Mouse (Mus musculus) heart, adult 8-10 months (tissue): ENCODE measurements around the gene D17H6S53E. TPM values are rescaled to one million over a fixed set of nuclear protein-coding genes. Genes with fewer than 3 reads are reported as not detected.
"Not testable (repeated sequence)": the region's sequence is repeated elsewhere in the genome, so short reads cannot be mapped to it uniquely, and the experiment has no call there.

Experiments used
- DNase-seq: peaks from one replicate; pipeline ENCODE4 v3.0.0; 2022; ENCODE audit warnings: low spot score
- total RNA-seq, 4 experiments: library from RNA; stranded (reverse); gene quantifications; 2 replicates each; pipeline ENCODE4 v1.2.4; 2022

Gene D17H6S53E
- total RNA-seq, 4 experiments from 2014 or later = 27.8 to 33.4 (median 30.3) TPM

DNA sequence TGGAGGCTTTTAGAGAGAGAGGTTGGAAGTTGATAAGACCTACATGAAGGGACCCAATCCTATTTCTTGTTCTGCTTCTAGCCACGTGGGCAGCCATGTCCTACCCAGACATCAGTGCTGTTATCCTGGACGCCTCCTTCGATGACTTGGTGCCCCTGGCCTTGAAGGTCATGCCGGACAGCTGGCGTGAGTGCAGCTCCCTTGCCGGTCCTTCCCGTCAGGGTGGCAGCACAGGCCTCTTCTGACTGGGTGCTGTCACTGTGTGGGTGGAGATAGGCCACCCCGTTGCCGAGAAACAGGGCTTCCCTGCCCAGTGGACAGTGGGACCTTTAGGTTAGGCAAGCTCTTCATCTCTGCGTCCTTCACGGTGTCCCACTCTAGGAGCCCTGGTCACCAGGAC, 25.0 kb upstream of the D17H6S53E start:
- no peak for DNase-seq

DNA sequence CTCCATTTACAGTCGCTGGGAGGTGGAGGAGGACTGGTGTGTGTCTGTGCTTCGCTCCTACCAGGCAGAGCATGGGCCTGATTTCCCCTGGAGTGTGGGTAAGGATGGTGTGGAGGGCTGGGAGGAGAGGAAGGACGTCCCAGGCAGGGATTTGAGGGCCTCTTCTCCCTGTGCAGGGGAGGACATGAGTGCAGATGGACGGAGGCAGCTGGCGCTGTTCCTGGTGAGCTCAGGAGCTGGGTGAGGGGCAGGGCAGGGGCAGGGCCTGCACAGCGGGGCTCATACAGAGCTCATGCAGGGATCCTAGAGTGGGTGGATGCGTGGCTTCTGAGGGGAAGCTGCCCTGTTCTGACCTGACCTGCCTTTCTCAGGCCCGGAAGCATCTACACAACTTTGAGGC, 23.9 kb upstream of the D17H6S53E start:
- DNase-seq = no peak

DNA sequence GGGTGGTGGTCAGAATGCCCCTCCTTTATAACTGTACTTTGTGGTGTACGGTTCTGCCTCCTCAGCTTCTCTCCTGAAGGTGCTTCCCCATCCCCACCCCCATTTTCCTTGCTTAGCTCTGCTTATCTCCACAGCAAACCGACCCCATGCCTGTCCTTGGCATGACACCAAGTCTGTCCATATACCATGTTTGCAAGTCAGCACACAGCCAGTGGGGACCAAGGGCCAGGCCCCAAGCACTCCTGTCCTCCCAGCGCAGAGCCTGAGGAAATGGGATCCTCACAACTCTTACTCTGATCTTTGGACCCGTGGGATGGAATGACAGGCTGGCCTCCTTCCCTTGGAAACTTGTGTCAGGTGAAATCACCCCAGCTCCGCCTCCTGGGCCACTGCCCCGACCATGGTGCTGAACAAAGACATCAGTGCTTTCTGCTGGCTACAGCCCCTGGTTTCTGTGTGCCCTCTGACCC, 22.9 kb upstream of the D17H6S53E start:
- no peak for DNase-seq

DNA sequence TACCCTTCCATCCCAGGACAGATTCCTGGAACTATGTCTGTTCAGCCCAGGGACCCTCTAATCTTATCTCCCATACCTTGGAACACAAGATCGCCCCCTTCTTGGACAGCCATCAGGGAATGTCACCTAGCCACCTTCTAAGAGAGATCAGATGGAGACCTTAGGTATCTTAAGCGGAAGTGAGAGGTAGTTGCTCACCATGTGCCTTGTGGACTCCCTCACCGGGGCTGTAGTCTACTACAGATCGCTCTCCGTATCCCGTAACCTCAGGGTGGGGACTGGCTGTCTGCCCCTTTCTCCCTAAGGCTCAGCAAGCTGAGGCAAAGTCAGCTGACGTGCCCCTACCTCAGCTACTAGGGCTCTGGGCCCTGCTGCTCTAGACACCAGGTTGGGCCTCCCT, 22.1 kb upstream of the D17H6S53E start:
- no peak for DNase-seq

DNA sequence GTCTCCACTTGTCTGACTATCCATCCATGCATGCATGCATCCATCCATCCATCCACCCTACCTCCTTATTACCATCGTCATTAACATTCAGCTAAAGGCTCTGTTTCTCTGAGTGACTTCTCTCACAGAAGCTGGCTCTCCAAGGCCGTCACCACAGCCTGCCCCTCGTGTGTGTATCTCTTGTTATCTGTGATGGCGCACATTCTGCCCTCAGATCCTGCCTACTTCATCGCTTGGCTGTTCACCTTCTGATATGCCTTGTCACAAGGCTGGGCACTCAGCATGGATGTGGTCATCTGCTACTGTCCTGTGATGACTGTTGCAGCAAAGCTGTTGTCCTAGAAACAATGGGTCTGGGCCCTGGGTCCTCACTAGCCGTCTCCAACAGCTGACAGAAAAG, 21.4 kb upstream of the D17H6S53E start:
- no peak for DNase-seq

DNA sequence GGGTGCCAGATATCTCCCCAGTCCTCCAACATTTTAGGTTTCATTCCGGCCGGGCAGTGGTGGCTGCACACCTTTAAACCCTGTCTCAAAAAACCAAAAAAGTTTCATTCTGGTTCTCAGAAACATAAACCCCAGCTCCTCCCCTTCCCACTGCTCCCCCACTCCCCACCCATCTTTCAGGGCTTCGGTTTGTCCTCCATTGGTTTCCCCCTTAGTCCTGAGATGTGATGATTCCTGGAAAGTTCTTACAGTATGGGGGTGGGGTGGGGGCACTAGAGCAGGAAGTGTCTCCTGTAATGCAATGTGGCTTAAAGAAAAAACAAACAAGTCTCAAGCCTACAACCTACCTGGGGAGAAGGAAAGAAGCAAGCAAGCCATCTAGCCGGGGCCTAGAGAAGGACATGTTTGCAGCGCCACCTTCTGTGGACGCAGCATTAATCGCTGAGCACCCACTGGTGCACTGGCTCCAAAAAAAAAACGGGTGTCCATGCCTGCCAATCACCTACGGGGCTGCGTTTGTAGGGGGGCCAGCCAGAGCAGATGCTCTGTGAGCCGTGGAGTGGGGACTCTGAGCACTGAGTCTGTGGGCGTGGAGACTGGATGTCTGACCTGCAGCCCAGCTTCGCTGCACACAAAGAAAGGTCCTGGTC, 20.3 kb upstream of the D17H6S53E start:
- DNase-seq = no peak

DNA sequence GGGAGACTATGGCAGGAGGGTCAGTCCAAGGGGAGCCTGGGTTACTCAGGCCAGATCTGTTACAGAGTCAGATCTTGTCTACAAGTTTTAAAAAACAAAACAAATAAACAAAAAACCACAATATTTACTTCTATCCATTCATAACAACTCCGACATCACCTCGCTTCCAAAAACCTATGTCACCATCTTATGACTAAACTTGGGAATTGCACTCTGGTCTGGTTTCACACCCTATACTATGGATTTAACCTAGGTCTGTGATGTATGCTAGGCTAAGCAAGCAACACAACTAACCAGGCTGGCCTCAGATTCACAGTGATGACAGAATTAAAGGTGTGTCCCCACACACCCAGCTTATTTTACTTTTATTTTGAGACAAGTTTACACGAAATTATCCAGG, 19.7 kb upstream of the D17H6S53E start:
- no peak for DNase-seq

DNA sequence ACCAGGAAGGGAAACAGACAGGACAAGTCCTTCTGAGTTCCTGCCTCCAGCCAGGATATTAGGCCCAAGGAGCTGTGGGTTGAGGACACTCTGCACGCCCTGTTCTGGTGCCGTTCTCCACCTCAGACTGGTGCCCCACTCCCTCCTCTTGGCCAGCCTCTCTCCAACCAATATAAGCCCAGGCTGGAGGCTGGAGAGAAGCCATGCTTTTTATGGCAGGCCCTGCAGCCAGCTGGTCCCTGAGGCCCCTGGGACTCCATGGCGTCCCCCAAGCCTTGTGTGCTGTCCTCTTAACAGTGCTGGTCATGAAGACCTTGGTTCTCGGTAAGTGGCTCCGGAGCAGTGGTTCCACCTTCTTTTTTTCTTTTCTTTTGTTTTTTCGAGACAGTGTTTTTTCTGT, 18.1 kb upstream of the D17H6S53E start, which contains the start of gene Ly6g5c:
Gene Ly6g5c, plus strand, starts transcription at position 183 of the 400 bp plus-strand sequence.
- DNase-seq = no peak

DNA sequence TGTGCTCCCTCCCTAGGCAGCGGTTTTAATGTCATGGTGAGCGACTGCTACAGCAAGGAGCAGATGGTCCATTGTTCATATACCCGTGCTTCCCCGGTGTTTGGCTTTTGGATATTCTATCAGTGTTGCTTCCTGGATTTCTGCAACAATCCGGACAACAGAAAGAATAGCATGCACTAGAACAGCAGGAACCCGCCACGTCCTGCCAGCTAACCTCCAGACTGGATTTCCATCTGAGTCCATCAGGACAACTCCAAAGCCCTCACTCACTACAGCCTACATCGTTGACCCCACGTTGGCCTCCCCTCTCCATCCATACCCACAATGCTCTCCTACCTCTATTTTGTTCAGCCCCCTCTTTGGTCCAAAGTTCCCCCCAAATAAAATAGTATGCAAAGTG, 14.4 kb upstream of the D17H6S53E start:
- no peak for DNase-seq

DNA sequence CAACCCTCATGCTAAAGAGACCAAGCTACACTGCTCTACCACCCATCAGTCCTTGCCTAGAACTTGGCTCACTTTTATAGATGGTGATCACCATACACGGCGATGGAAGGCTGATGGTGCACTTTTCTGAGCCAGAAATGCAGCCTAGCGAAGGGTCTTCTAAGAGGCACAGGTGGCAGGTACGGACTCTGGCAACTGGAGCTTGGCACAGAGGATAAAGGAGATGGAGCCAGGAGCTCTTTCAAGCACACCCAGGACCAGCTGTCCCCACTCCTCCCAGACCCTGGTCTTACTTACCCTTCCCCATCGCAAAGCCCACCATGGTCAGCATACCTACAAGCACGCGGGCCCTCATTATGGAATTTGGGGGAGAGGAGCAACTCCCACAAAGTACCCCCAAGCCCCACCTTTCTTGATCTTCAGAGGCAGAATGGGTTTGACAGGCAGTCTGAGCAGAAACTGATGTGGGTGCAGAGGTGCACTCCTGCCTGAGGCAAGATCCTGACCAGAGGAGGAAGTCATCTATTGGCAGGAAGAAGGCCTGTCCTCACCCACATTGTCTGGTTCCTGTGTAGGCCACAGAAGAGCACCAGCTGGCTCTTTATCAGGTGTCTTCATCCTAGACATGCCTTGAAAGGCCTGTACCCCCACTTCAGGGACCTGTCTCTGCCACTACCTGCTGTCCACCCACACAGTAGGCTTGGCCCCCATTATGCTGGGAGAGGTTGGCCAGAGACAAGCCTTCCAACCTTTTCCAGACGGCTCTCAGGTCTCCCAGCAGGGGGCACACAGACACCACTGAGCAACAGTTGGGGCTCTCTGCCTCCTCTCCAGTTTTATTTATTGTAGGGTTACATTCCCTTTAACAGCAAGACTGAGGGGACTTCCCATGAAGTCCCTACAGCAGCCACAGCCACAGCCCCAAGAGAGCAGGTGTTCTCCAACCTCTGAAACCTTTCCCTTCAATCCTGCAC, 10.8 kb upstream of the D17H6S53E start, which contains the start of gene Ly6g5b:
Gene Ly6g5b, minus strand, starts transcription at position 383 of the 974 bp plus-strand sequence.
- DNase-seq = no peak

DNA sequence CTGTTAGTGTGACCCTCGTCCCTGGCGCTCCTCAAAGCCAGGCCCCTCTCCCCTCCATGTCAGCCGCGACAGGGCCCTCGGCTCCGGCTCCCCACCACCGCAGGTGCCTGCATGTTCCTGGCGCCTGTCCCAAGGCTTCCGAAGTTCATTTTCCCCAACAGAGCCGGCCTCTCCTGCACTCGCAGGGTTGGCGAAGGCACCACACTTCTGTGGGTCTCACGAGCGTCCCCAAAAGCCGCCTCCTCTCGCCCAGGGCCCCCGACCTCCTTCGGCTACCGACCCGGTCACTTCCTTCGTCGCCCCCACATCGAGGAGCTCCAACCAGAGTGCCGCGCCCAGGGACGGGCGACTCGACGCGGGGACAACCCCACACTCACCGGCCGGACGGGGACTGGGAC, 5.4 kb upstream of the D17H6S53E start:
- DNase-seq = peak; percentile 16

DNA sequence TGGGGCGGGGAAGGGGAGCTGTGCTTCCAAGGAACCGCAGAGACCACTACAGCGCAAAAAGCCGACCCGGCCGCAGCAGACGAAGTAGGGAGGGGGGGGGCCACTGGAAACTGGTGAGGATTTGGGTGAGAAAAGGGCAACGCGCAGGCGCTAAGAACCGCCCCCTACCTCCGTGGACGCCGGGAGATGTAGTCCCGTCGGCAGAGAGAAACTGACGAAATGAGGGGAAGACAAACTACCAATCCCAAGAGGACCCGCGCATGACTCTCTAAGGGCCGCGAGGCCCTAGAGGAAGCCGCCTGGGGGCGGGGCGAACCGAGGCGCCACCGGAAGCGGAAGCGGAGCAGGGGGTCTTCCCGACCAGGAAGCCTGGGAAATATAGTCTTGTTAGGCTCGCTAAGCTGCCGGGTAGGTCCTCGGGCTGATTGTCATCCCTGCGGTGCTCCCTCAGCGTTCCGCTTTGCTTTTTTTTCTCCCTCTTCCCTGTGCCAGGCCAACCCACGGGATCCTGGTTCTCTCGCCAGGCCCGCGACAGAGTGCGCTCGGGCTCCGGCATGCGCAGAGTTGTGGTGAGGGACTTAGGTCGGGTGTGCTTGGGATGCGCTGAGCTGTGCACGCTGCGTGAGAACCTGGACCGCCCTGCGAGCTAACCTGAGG, 4.9 kb upstream of the D17H6S53E start, which contains the start of gene Gpank1:
Gene Gpank1, plus strand, starts transcription at position 313 of the 657 bp plus-strand sequence.
- DNase-seq = peak; percentile 98

DNA sequence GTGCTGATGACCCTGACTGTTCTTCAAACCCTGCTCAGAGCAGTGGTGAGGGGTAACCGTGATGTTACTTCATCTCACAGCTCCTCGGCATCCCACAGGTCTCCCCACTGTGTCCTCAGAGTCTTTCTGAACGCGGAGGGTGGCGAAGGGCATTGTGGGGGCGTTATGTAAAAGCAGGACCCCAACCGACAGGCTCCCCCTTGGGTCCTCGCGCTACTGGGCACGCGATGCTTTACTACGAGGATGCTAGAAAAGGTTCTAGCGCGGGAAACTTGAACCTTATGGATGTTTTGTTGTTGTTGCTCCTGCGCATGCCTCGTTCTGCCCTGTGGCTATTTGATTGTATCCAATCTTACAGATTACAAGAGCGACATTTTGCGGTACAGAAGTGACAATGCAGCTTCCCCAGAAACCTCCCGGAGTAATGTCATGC, 4.3 kb upstream of the D17H6S53E start, which contains the start of gene Csnk2b:
Gene Csnk2b, minus strand, starts transcription at position 183 of the 433 bp plus-strand sequence.
- DNase-seq = peak; percentile 36

DNA sequence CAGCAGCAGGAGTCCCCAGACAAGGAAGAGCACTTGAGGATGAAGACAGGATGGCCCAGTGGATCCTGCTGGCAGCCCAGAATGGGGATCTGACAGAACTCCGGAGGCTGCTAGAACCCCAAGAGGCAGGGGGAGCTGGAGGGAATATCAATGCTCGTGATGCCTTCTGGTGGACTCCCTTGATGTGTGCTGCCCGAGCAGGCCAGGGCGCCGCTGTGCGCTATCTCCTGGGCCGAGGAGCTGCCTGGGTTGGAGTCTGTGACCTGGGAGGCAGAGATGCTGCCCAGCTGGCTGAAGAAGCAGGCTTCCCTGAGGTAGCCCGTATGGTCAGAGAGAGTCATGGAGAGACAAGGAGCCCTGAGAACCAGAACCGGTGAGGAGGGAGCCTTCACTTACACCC, 2.9 kb upstream of the D17H6S53E start:
- not testable (repeated sequence) for DNase-seq

DNA sequence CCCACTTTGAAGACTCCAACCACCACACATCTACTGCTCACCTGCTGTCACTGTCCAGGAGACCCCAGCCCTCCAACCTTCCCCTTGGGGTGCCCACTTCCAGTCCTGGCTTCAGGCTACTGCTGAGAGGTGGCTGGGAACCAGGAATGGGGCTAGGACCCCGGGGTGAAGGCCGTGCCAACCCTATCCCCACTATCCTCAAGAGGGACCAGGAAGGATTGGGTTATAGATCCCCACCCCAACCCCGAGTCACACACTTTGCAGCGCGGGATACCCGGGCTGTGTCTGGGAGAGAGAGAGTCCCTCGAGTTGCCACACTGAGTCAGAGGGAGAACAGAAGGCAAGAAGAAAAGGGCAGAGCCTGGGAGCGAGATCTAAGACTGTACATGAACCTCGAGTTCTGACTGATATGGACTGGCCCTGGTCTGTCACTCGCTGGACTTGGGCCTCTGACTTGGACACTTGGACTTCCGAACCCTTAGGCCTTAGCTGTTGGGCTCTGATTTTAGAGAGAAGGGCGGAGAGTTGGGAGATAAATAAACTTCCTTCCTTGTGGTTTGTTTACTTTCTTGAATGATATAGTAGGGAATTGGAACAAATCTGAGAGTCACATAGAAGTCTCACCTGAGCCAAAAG, 1.8 kb upstream of the D17H6S53E start:
- DNase-seq = not testable (repeated sequence)

DNA sequence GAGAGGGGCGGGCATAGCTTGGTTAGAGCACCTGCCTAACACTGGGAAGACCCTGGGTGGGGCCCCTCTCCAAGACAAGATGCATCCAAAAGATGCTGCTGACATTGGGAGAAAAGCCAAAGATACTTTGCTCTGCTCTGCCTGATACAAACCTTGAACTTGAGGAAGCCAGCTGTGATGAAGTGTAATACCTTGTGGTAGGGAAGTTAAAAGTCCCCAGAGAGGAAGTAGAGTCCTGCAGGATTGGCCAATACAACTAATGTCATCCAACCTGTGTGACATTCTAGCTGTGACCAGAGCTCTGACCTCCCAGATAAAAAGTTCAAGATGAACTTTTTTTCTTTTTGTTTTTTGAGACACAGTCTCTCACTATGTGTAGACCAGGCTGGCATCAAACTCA, 1.1 kb upstream of the D17H6S53E start:
- DNase-seq = no peak

DNA sequence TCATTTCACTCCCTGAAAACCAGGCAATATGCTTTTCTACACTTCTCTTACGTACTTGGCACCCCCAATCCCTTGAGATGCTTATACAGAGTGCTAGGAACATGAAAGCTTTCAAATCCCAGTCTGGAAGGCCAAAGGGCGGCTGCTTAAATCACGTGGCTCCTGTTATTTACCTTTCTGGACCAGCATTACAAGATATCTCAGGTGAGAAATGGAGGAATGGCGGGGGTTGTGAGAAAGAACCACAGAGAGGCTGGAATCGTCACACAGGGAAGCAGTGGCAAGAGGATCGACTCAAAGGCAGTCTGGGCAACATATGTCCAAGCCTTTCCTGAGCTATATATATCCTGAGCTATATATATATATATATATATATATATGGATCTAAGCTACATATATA, 595 bp upstream of the D17H6S53E start:
- no peak for DNase-seq

DNA sequence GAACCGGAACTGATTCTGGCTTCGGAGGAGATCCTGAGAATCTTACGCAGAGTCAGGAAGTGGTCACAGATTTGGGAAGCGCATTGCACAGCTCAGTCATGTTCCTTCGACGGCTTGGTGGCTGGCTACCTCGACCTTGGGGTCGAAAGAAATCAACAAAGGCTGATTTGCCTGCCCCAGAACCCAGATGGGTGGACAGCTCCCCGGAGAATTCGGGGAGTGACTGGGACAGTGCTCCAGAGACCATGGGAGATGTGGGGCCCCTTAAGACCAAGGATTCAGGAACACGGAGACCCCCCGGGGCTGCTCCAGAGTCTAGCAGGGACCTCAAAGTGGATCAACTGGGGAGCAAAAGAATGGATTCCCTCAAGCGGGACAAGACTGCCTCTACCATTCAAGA, 844 bp downstream of the D17H6S53E start:
- DNase-seq = no peak

DNA sequence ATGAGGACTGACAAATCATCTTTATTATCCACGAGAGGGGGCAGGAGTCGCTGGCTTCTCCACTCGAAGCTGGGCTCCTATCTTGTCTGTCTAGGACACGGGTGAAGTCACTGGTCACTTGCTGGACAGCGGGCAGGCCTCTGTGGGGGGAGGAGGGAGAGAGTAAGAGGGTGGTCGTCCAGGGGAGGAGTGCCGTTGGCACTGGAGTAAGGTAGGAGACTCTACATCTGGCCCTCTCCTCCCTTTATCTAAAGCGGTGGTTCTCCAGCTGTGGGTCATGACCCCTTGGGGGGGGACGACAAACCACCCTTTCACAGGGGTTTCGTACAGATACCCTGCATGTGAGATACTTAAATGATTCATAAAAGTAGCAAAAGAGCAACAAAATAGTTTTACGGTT, 2.8 kb downstream of the D17H6S53E start:
- DNase-seq = no peak

DNA sequence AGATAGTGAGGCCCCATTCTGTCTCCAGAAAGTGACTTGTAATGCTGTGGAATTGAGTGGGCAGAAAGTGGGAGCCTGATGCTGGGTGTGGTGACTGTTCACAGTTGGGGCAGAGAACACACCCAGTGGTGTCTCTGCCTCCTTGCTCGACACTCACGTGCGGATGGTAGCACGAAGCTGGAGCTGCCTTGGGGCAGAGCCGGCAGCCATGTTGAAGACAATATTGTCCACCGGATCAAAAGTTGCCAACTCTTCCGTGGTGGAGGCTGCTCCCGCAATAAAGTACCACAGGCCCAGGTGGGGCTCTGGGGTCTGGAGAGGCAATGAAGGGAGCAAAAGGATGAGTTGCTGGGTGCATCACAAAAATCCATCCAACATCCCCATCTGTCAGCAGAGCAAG, 4.9 kb downstream of the D17H6S53E start:
- no peak for DNase-seq

DNA sequence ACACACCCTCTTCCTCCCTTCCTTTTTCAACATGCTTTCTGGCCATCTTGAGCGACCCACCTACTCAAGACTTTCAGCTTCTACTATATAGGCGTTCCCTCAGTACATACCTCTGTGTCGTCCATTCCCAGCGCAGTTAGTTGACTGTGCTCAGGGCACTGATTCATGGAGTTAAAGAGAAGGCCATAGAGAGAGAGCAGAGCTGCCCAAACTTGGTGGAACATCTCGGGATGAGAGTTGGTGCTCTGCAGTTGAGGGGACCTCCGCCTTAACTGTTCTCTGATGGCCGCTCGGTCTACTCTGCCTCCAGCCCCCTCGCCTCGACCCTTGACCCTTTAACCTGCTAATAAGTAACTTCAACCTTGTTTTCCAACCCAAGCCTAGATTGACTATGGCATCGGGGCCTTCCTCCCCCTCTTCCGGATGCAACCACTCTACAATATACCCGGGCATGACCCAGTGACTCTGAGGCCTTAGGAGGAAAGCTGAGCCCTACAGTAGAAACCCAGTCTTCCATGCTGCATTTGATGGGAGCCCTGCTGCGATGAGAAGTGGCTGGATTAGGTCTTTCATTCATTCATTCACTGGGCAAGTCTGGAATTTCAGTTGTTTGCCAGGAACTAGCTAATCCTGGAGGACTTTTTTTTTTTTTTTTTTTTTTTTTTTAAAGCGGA, 5.5 kb downstream of the D17H6S53E start, which contains the start of gene Apom:
Gene Apom, minus strand, starts transcription at position 551 of the 674 bp plus-strand sequence.
- DNase-seq = no peak
